Mouse (Mus musculus) CH12.LX (cell line): ENCODE data around the gene Xndc1. TPM values are rescaled to one million over a fixed set of nuclear protein-coding genes. Genes with fewer than 3 reads are reported as not detected.

Experiments used
- DNase-seq: peaks from one replicate; pipeline ENCODE4 v3.0.0-alpha.2; 2013; ENCODE audit errors: extremely low read depth
- H3K27ac ChIP-seq: 2 replicates; pipeline ENCODE4 v1.5.1; 2012; ENCODE audit warnings: low read depth, mild to moderate bottlenecking, control low read depth, moderate library complexity; ENCODE audit not compliant: insufficient read depth
- H3K27me3 ChIP-seq: replicated peaks from 2 replicates; pipeline ENCODE3; 2012; ENCODE audit warnings: inconsistent platforms
- H3K36me3 ChIP-seq, 2 experiments: replicated peaks in 1 of 2; 2 replicates each; pipeline versions ENCODE3 to v1.6.1; 2012; ENCODE audit warnings: inconsistent platforms in 1 of 2, low read length in 1 of 2, mild to moderate bottlenecking in 1 of 2, mixed read lengths in 1 of 2, moderate library complexity in 1 of 2; ENCODE audit not compliant: control insufficient read depth in 1 of 2, insufficient read depth in 1 of 2
- H3K4me1 ChIP-seq, 2 experiments: 2 replicates each; pipeline ENCODE4 v1.6.1; 2012; ENCODE audit warnings: inconsistent platforms in 1 of 2, moderate library complexity in 1 of 2; ENCODE audit not compliant: insufficient read depth in 2 of 2, control insufficient read depth in 1 of 2
- H3K4me2 ChIP-seq: 2 replicates; pipeline ENCODE4 v1.6.1; 2012; ENCODE audit warnings: low read depth, mild to moderate bottlenecking, control low read depth; ENCODE audit not compliant: poor library complexity, insufficient read depth, severe bottlenecking
- H3K4me3 ChIP-seq, 3 experiments: fragments of 150-350 bp in 1 of 3; sonication (generic) in 1 of 3; replicated peaks in 1 of 3; 2 replicates each; pipeline versions ENCODE3 to v1.5.1; 2011 to 2012; ENCODE audit warnings: low read depth in 2 of 3, low read length in 2 of 3, mild to moderate bottlenecking in 2 of 3, moderate library complexity in 2 of 3, control low read depth in 1 of 3, improper control_type of control experiment in 1 of 3, inconsistent platforms in 1 of 3, mixed read lengths in 1 of 3; ENCODE audit not compliant: poor library complexity in 1 of 3
- H3K79me2 ChIP-seq: replicated peaks from 2 replicates; pipeline ENCODE4 v1.6.1; 2012; ENCODE audit warnings: mild to moderate bottlenecking, moderate library complexity; ENCODE audit not compliant: control insufficient read depth, poor library complexity, insufficient read depth, severe bottlenecking; ENCODE audit errors: extremely low read depth
- H3K9ac ChIP-seq: 2 replicates; pipeline ENCODE4 v1.6.1; 2012; ENCODE audit warnings: low read depth, mild to moderate bottlenecking, control low read depth, moderate library complexity; ENCODE audit not compliant: insufficient read depth
- H3K9me3 ChIP-seq: replicated peaks from 2 replicates; pipeline ENCODE3; 2012; ENCODE audit warnings: low read length, inconsistent platforms, mixed read lengths
- CHD2 ChIP-seq: IDR thresholded peaks from 2 replicates; pipeline ENCODE4 v1.6.1; 2011; ENCODE audit warnings: low read length, improper control_type of control experiment
- CTCF ChIP-seq, 2 experiments: IDR thresholded peaks in 1 of 2; conservative IDR thresholded peaks in 1 of 2; 2 replicates each; pipeline ENCODE4 v1.5.1; 2011 to 2012; ENCODE audit warnings: low read depth in 2 of 2, low read length in 2 of 2, improper control_type of control experiment in 1 of 2, inconsistent platforms in 1 of 2, mild to moderate bottlenecking in 1 of 2, moderate library complexity in 1 of 2
- HCFC1 ChIP-seq: IDR thresholded peaks from 2 replicates; pipeline ENCODE4 v1.6.1; 2012; ENCODE audit warnings: low read depth, mild to moderate bottlenecking, inconsistent platforms, low read length, improper control_type of control experiment
- IRF4 ChIP-seq: IDR thresholded peaks from 2 replicates; pipeline ENCODE4 v1.6.1; 2014; ENCODE audit warnings: low read depth, mild to moderate bottlenecking, inconsistent platforms, low read length, improper control_type of control experiment
- KAT2A ChIP-seq: IDR thresholded peaks from 2 replicates; pipeline ENCODE4 v1.6.1; 2012; ENCODE audit warnings: low read length, improper control_type of control experiment, inconsistent platforms; ENCODE audit not compliant: insufficient replicate concordance
- MAFK ChIP-seq: IDR thresholded peaks from 2 replicates; pipeline ENCODE4 v1.6.1; 2011; ENCODE audit warnings: low read length, improper control_type of control experiment; ENCODE audit not compliant: insufficient replicate concordance
- MAX ChIP-seq: IDR thresholded peaks from 2 replicates; pipeline ENCODE4 v1.6.1; 2011; ENCODE audit warnings: low read length, improper control_type of control experiment
- MEF2A ChIP-seq: IDR thresholded peaks from 2 replicates; pipeline ENCODE4 v1.6.1; 2014; ENCODE audit warnings: low read depth, mild to moderate bottlenecking, inconsistent platforms, low read length, improper control_type of control experiment, borderline replicate concordance
- MYC ChIP-seq: IDR thresholded peaks from 2 replicates; pipeline ENCODE4 v1.6.1; 2011; ENCODE audit warnings: low read depth, mild to moderate bottlenecking, improper control_type of control experiment, low read length
- NELFE ChIP-seq: IDR thresholded peaks from 2 replicates; pipeline ENCODE4 v1.6.1; 2011; ENCODE audit warnings: low read depth, low read length, improper control_type of control experiment
- PAX5 ChIP-seq: IDR thresholded peaks from 2 replicates; pipeline ENCODE4 v1.6.1; 2012; ENCODE audit warnings: low read length, inconsistent platforms, mixed read lengths
- POLR2AphosphoS2 ChIP-seq: IDR thresholded peaks from 2 replicates; pipeline ENCODE4 v1.6.1; 2011; ENCODE audit warnings: low read depth, low read length, improper control_type of control experiment
- RAD21 ChIP-seq: IDR thresholded peaks from 2 replicates; pipeline ENCODE4 v1.6.1; 2011; ENCODE audit warnings: low read depth, mild to moderate bottlenecking, low read length, improper control_type of control experiment, moderate library complexity
- RCOR1 ChIP-seq: conservative IDR thresholded peaks from 2 replicates; pipeline ENCODE4 v1.6.1; 2012; ENCODE audit warnings: low read depth, mild to moderate bottlenecking, inconsistent platforms, low read length, improper control_type of control experiment
- SMC3 ChIP-seq: IDR thresholded peaks from 2 replicates; pipeline ENCODE4 v1.6.1; 2011; ENCODE audit warnings: low read depth, low read length, improper control_type of control experiment
- TBP ChIP-seq: conservative IDR thresholded peaks from 2 replicates; pipeline ENCODE4 v1.6.1; 2011; ENCODE audit warnings: low read depth, low read length, improper control_type of control experiment
- TCF12 ChIP-seq: IDR thresholded peaks from 2 replicates; pipeline ENCODE4 v1.6.1; 2014; ENCODE audit warnings: low read depth, mild to moderate bottlenecking, inconsistent platforms, low read length, improper control_type of control experiment
- UBTF ChIP-seq: IDR thresholded peaks from 2 replicates; pipeline ENCODE4 v1.6.1; 2012; ENCODE audit warnings: low read depth, mild to moderate bottlenecking, inconsistent platforms, low read length, improper control_type of control experiment, moderate library complexity
- USF1 ChIP-seq: IDR thresholded peaks from 2 replicates; pipeline ENCODE4 v1.6.1; 2014; ENCODE audit warnings: low read depth, mild to moderate bottlenecking, inconsistent platforms, low read length, improper control_type of control experiment
- ZKSCAN1 ChIP-seq: IDR thresholded peaks from 2 replicates; pipeline ENCODE4 v1.6.1; 2012; ENCODE audit warnings: low read depth, inconsistent platforms, low read length, improper control_type of control experiment, borderline replicate concordance
- ZMIZ1 ChIP-seq: IDR thresholded peaks from 2 replicates; pipeline ENCODE4 v1.6.1; 2012; ENCODE audit warnings: low read depth, mild to moderate bottlenecking, inconsistent platforms, low read length, improper control_type of control experiment
- dilution Hi-C: fragments of 300-500 bp; cut with MboI; formaldehyde crosslinking; loops from 2 replicates; pipeline ENCODE4 v1.14.3; 2020; ENCODE audit warnings: low sequenced_read_pairs; ENCODE audit not compliant: extremely low pct_unique_long_range_greater_than_20kb, extremely low pct_ligation_motif_present
- in situ Hi-C: fragments of 300-500 bp; cut with MboI; formaldehyde crosslinking; loops from 3 replicates; pipeline ENCODE4 v1.14.3; 2019; ENCODE audit warnings: low sequenced_read_pairs, low pct_ligation_motif_present, low pct_unique_long_range_greater_than_20kb, mixed read lengths
- polyA plus RNA-seq: library from polyadenylated mRNA; unstranded; fragments of >175 nt; gene quantifications from 2 replicates; pipeline ENCODE4 v1.2.1, GENCODE M21; 2012; ENCODE audit warnings: low read depth; ENCODE audit not compliant: insufficient read length
- total RNA-seq, 2 experiments: library from RNA; depleted of rRNA; stranded (reverse); fragments of 300-350 nt in 1 of 2; fragments of >200 nt in 1 of 2; gene quantifications; 2 replicates each; pipeline ENCODE4 v1.2.3; 2012 to 2014

Gene Xndc1
- total and polyA plus RNA-seq, 3 experiments, result 15.4 to 26.7 (median 19.8) TPM

GRCm38 (mm10) chr7:102103555-102103954 is 38.2 kb downstream of the Xndc1 start:
- Histone ChIP-seq H3K36me3 (peaks cover 0 to 9% of the 10 kb centered on the region in 2 experiments), H3K4me2 (no peak overlapping the region), H3K9ac (no peak overlapping the region), H3K9me3 (no peaks in the 10 kb centered on the region), H3K79me2 (no peaks in the 10 kb centered on the region), H3K4me1 (peaks cover 0 to 25% of the 10 kb centered on the region in 2 experiments; a peak in 3 of 4 replicates), H3K27ac (no peak overlapping the region), H3K4me3 (no peak overlapping the region), H3K27me3 (no peaks in the 10 kb centered on the region)
- no peak for TF ChIP-seq UBTF
- no peak for TF ChIP-seq RAD21
- no peak for TF ChIP-seq PAX5
- no peak for TF ChIP-seq CTCF (conservative IDR thresholded peaks at IDR 0.05 in 1 of 2, IDR thresholded peaks at IDR 0.05 in 1 of 2; ENCODE audit: low read depth in 2 of 2, low read length in 2 of 2)
- no peak for TF ChIP-seq ZKSCAN1
- no peak for TF ChIP-seq RCOR1
- no peak for TF ChIP-seq NELFE
- no peak for TF ChIP-seq KAT2A
- TF ChIP-seq HCFC1, result no peak
- TF ChIP-seq SMC3, result no peak
- no peak for TF ChIP-seq POLR2AphosphoS2
- TF ChIP-seq MYC, result no peak
- no peak for TF ChIP-seq USF1
- dilution Hi-C loops, result no loop called here
- DNase-seq, result no peak
- in situ Hi-C loops, result no loop called here

GRCm38 (mm10) chr7:102104126-102104525 is 38.8 kb downstream of the Xndc1 start:
- in situ Hi-C loops, result no loop called here
- dilution Hi-C loops, result no loop called here
- no peak overlapping the region for H3K27ac ChIP-seq
- H3K4me2 ChIP-seq, result no peak overlapping the region
- H3K9me3 ChIP-seq, result no peaks in the 10 kb centered on the region
- no peaks in the 10 kb centered on the region for H3K27me3 ChIP-seq
- no peak overlapping the region for H3K4me3 ChIP-seq
- H3K36me3 ChIP-seq, result peaks cover 0 to 3% of the 10 kb centered on the region in 2 experiments
- H3K4me1 ChIP-seq, result peaks cover 0 to 25% of the 10 kb centered on the region in 2 experiments; a peak in 3 of 4 replicates
- no peak overlapping the region for H3K9ac ChIP-seq
- no peaks in the 10 kb centered on the region for H3K79me2 ChIP-seq
- no peak for TF ChIP-seq PAX5
- TF ChIP-seq CHD2, result no peak
- no peak for TF ChIP-seq MAFK
- no peak for TF ChIP-seq MEF2A
- TF ChIP-seq MAX, result no peak
- TF ChIP-seq CTCF (conservative IDR thresholded peaks at IDR 0.05 in 1 of 2, IDR thresholded peaks at IDR 0.05 in 1 of 2; ENCODE audit: low read depth in 2 of 2, low read length in 2 of 2), result no peak
- no peak for TF ChIP-seq SMC3
- TF ChIP-seq RAD21, result no peak
- TF ChIP-seq RCOR1, result no peak
- no peak for TF ChIP-seq IRF4
- no peak for TF ChIP-seq TBP
- TF ChIP-seq ZMIZ1, result no peak
- no peak for TF ChIP-seq TCF12
- TF ChIP-seq, all 38 proteins: peak for 0
- DNase-seq, result no peak
